Mouse (Mus musculus) MEL (cell line): Measurements from ENCODE around the gene Tcn2. TPM values are rescaled to one million over a fixed set of nuclear protein-coding genes. Genes with fewer than 3 reads are reported as not detected.

ENCODE experiments used
- DNase-seq: peaks from one replicate; pipeline ENCODE4 v3.0.0; 2011; ENCODE audit warnings: low read depth, low spot score
- H3K27ac ChIP-seq: 2 replicates; pipeline ENCODE4 v1.5.1; 2012; ENCODE audit warnings: low read depth, mild to moderate bottlenecking, control low read depth, low read length, moderate library complexity; ENCODE audit not compliant: control insufficient read depth
- H3K27me3 ChIP-seq, 2 experiments: fragments of 150-350 bp in 1 of 2; sonication (generic) in 1 of 2; 2 replicates each; pipeline ENCODE4 v1.6.1; 2012; ENCODE audit warnings: low read length in 2 of 2, mild to moderate bottlenecking in 2 of 2, improper control_type of control experiment in 1 of 2, moderate library complexity in 1 of 2; ENCODE audit not compliant: insufficient read depth in 2 of 2, control insufficient read depth in 1 of 2
- H3K36me3 ChIP-seq, 2 experiments: 2 replicates each; pipeline ENCODE4 v1.6.1; 2012 to 2014; ENCODE audit warnings: low read length in 2 of 2, improper control_type of control experiment in 1 of 2, inconsistent platforms in 1 of 2, mild to moderate bottlenecking in 1 of 2; ENCODE audit not compliant: insufficient read depth in 2 of 2, control insufficient read depth in 1 of 2
- H3K4me1 ChIP-seq, 2 experiments: fragments of 150-350 bp in 1 of 2; sonication (generic) in 1 of 2; 2 replicates each; pipeline ENCODE4 v1.6.1; 2012; ENCODE audit warnings: low read length in 2 of 2, improper control_type of control experiment in 1 of 2, mild to moderate bottlenecking in 1 of 2; ENCODE audit not compliant: insufficient read depth in 2 of 2, control insufficient read depth in 1 of 2
- H3K4me3 ChIP-seq, 2 experiments: fragments of 150-350 bp in 1 of 2; sonication (generic) in 1 of 2; 2 replicates each; pipeline ENCODE4 v1.5.1; 2012; ENCODE audit warnings: low read depth in 2 of 2, low read length in 2 of 2, mild to moderate bottlenecking in 2 of 2, moderate library complexity in 2 of 2, control low read depth in 1 of 2, improper control_type of control experiment in 1 of 2; ENCODE audit not compliant: control insufficient read depth in 1 of 2, insufficient read depth in 1 of 2
- H3K79me2 ChIP-seq: 2 replicates; pipeline ENCODE4 v1.6.1; 2012; ENCODE audit warnings: mild to moderate bottlenecking, low read length, moderate library complexity; ENCODE audit not compliant: control insufficient read depth, poor library complexity, insufficient read depth
- H3K9ac ChIP-seq: 2 replicates; pipeline ENCODE4 v1.6.1; 2012; ENCODE audit warnings: low read depth, mild to moderate bottlenecking, control low read depth, low read length, moderate library complexity; ENCODE audit not compliant: control insufficient read depth, poor library complexity, severe bottlenecking
- H3K9me3 ChIP-seq: fragments of 150-350 bp; sonication (generic); replicated peaks from 2 replicates; pipeline ENCODE4 v1.6.1; 2012; ENCODE audit warnings: mild to moderate bottlenecking, low read length, improper control_type of control experiment, moderate library complexity; ENCODE audit not compliant: insufficient read depth
- CHD2 ChIP-seq: IDR thresholded peaks from 2 replicates; pipeline ENCODE4 v1.6.1; 2011; ENCODE audit warnings: low read length, improper control_type of control experiment
- CTCF ChIP-seq, 3 experiments: IDR thresholded peaks in 2 of 3; conservative IDR thresholded peaks in 1 of 3; 2 replicates each; pipeline ENCODE4 v1.5.1; 2011 to 2012; ENCODE audit warnings: low read length in 3 of 3, low read depth in 2 of 3, mild to moderate bottlenecking in 2 of 3, improper control_type of control experiment in 1 of 3, inconsistent platforms in 1 of 3, mixed read lengths in 1 of 3, moderate library complexity in 1 of 3; ENCODE audit not compliant: control insufficient read depth in 1 of 3, insufficient read depth in 1 of 3, poor library complexity in 1 of 3, severe bottlenecking in 1 of 3
- E2F4 ChIP-seq: IDR thresholded peaks from 2 replicates; pipeline ENCODE4 v1.6.1; 2011; ENCODE audit warnings: low read depth, low read length, improper control_type of control experiment, borderline replicate concordance
- ELF1 ChIP-seq: IDR thresholded peaks from 2 replicates; pipeline ENCODE4 v1.6.1; 2014; ENCODE audit warnings: low read depth, mild to moderate bottlenecking, inconsistent platforms, low read length, improper control_type of control experiment, moderate library complexity
- EP300 ChIP-seq, 2 experiments: IDR thresholded peaks; 2 replicates each; pipeline ENCODE4 v1.6.1; 2011; ENCODE audit warnings: improper control_type of control experiment in 2 of 2, low read length in 2 of 2, low read depth in 1 of 2, mild to moderate bottlenecking in 1 of 2
- GATA1 ChIP-seq: IDR thresholded peaks from 2 replicates; pipeline ENCODE4 v1.6.1; 2011; ENCODE audit warnings: low read depth, low read length, improper control_type of control experiment
- JUND ChIP-seq: IDR thresholded peaks from 2 replicates; pipeline ENCODE4 v1.6.1; 2011; ENCODE audit warnings: low read depth, mild to moderate bottlenecking, improper control_type of control experiment, low read length
- KAT2A ChIP-seq: conservative IDR thresholded peaks from 2 replicates; pipeline ENCODE4 v1.6.1; 2012; ENCODE audit warnings: low read depth, low read length, improper control_type of control experiment, inconsistent platforms
- MAFK ChIP-seq: IDR thresholded peaks from 2 replicates; pipeline ENCODE4 v1.6.1; 2011; ENCODE audit warnings: low read depth, mild to moderate bottlenecking, low read length, improper control_type of control experiment, borderline replicate concordance
- MAX ChIP-seq: IDR thresholded peaks from 2 replicates; pipeline ENCODE4 v1.6.1; 2011; ENCODE audit warnings: low read length, improper control_type of control experiment
- MAZ ChIP-seq: IDR thresholded peaks from 2 replicates; pipeline ENCODE4 v1.6.1; 2012; ENCODE audit warnings: low read depth, mild to moderate bottlenecking, inconsistent platforms, low read length, improper control_type of control experiment
- MXI1 ChIP-seq: IDR thresholded peaks from 2 replicates; pipeline ENCODE4 v1.6.1; 2011; ENCODE audit warnings: mild to moderate bottlenecking, low read depth, low read length, improper control_type of control experiment
- NELFE ChIP-seq: IDR thresholded peaks from 2 replicates; pipeline ENCODE4 v1.6.1; 2011; ENCODE audit warnings: low read depth, low read length, improper control_type of control experiment
- POLR2A ChIP-seq, 2 experiments: IDR thresholded peaks; 2 replicates each; pipeline ENCODE4 v1.6.1; 2011 to 2012; ENCODE audit warnings: low read length in 2 of 2, mild to moderate bottlenecking in 2 of 2, control low read depth in 1 of 2, improper control_type of control experiment in 1 of 2, low read depth in 1 of 2, moderate library complexity in 1 of 2; ENCODE audit not compliant: control insufficient read depth in 1 of 2, insufficient read depth in 1 of 2, poor library complexity in 1 of 2
- POLR2AphosphoS2 ChIP-seq: IDR thresholded peaks from 2 replicates; pipeline ENCODE4 v1.6.1; 2011; ENCODE audit warnings: low read length, improper control_type of control experiment
- RAD21 ChIP-seq: IDR thresholded peaks from 2 replicates; pipeline ENCODE4 v1.6.1; 2011; ENCODE audit warnings: mild to moderate bottlenecking, low read depth, low read length, improper control_type of control experiment
- SMC3 ChIP-seq: IDR thresholded peaks from 2 replicates; pipeline ENCODE4 v1.6.1; 2011; ENCODE audit warnings: low read depth, low read length, improper control_type of control experiment
- TAL1 ChIP-seq: IDR thresholded peaks from 2 replicates; pipeline ENCODE4 v1.6.1; 2012; ENCODE audit warnings: mild to moderate bottlenecking, inconsistent platforms, low read length, moderate library complexity, mixed read lengths
- TBP ChIP-seq: IDR thresholded peaks from 2 replicates; pipeline ENCODE4 v1.8.0; 2011; ENCODE audit warnings: low read depth, low read length, improper control_type of control experiment
- TCF12 ChIP-seq: IDR thresholded peaks from 2 replicates; pipeline ENCODE4 v1.6.1; 2014; ENCODE audit warnings: low read depth, mild to moderate bottlenecking, inconsistent platforms, low read length, improper control_type of control experiment, moderate library complexity
- USF2 ChIP-seq, 2 experiments: IDR thresholded peaks; 2 replicates each; pipeline ENCODE4 v1.6.1; 2011 to 2012; ENCODE audit warnings: improper control_type of control experiment in 2 of 2, low read length in 2 of 2, borderline replicate concordance in 1 of 2, inconsistent platforms in 1 of 2, low read depth in 1 of 2, mild to moderate bottlenecking in 1 of 2; ENCODE audit not compliant: insufficient read depth in 1 of 2
- ZC3H11A ChIP-seq: IDR thresholded peaks from 2 replicates; pipeline ENCODE4 v1.6.1; 2012; ENCODE audit warnings: low read depth, mild to moderate bottlenecking, inconsistent platforms, low read length, improper control_type of control experiment
- ZMIZ1 ChIP-seq: IDR thresholded peaks from 2 replicates; pipeline ENCODE4 v1.6.1; 2012; ENCODE audit warnings: low read depth, mild to moderate bottlenecking, inconsistent platforms, low read length, improper control_type of control experiment, moderate library complexity
- polyA plus RNA-seq, 2 experiments: library from polyadenylated mRNA; stranded (reverse) in 1 of 2; unstranded in 1 of 2; fragments of >175 nt in 1 of 2; fragments of >200 nt in 1 of 2; gene quantifications; 2 replicates each; pipeline versions ENCODE4 v1.2.1 to v1.2.4; 2012; ENCODE audit warnings: low replicate concordance in 2 of 2, low read depth in 1 of 2; ENCODE audit not compliant: insufficient read length in 2 of 2, insufficient read depth in 1 of 2, missing spikeins in 1 of 2
- total RNA-seq: library from RNA; depleted of rRNA; stranded (reverse); fragments of 300-350 nt; gene quantifications from 2 replicates; pipeline ENCODE4 v1.2.3, GENCODE M21; 2012

Tcn2 gene
- total and polyA plus RNA-seq, 3 experiments = 14.1 to 16.0 TPM; not detected in 1

- no peak for TF ChIP-seq NELFE
- no peak for TF ChIP-seq SMC3
- no peak for TF ChIP-seq RAD21
- TF ChIP-seq POLR2AphosphoS2 = no peak
- no peak for TF ChIP-seq MAZ
- no peak for TF ChIP-seq MAFK
- TF ChIP-seq TAL1 = no peak
- TF ChIP-seq USF2 (IDR thresholded peaks at IDR 0.05; ENCODE audit: borderline replicate concordance in 1 of 2, insufficient read depth in 1 of 2, low read depth in 1 of 2, low read length in 2 of 2) = no peak
- TF ChIP-seq CHD2 = no peak
- TF ChIP-seq CTCF (IDR thresholded peaks at IDR 0.05 in 2 of 3, conservative IDR thresholded peaks at IDR 0.05 in 1 of 3; ENCODE audit: control insufficient read depth in 1 of 3, insufficient read depth in 1 of 3, low read depth in 2 of 3, low read length in 3 of 3, poor library complexity in 1 of 3, severe bottlenecking in 1 of 3) = no peak
- no peak for TF ChIP-seq POLR2A (IDR thresholded peaks at IDR 0.05; ENCODE audit: control insufficient read depth in 1 of 2, insufficient read depth in 1 of 2, low read depth in 1 of 2, low read length in 2 of 2, poor library complexity in 1 of 2)
- no peak for TF ChIP-seq ZC3H11A
- TF ChIP-seq MAX = no peak
- no peak for TF ChIP-seq KAT2A
- no peaks in the 10 kb centered on the region for H3K4me1 ChIP-seq
- no peak for DNase-seq
Observed at GRCm38 (mm10) chr11:3902516-3902915, 29.4 kb downstream of the Tcn2 start.

GRCm38 (mm10) chr11:3900296-3900695 lies 31.7 kb downstream of the Tcn2 start:
- Histone ChIP-seq H3K9me3 (no peaks in the 10 kb centered on the region), H3K36me3 (no peaks in the 10 kb centered on the region), H3K79me2 (no peaks in the 10 kb centered on the region), H3K4me3 (no peak overlapping the region), H3K27ac (no peak overlapping the region), H3K4me1 (no peaks in the 10 kb centered on the region), H3K9ac (no peak overlapping the region), H3K27me3 (no peaks in the 10 kb centered on the region)
- no peak for DNase-seq
- TF ChIP-seq TBP = no peak
- no peak for TF ChIP-seq CTCF (IDR thresholded peaks at IDR 0.05 in 2 of 3, conservative IDR thresholded peaks at IDR 0.05 in 1 of 3; ENCODE audit: control insufficient read depth in 1 of 3, insufficient read depth in 1 of 3, low read depth in 2 of 3, low read length in 3 of 3, poor library complexity in 1 of 3, severe bottlenecking in 1 of 3)
- no peak for TF ChIP-seq E2F4
- TF ChIP-seq TCF12 = no peak
- no peak for TF ChIP-seq MXI1
- TF ChIP-seq TAL1 = no peak
- no peak for TF ChIP-seq ZMIZ1
- TF ChIP-seq GATA1 = no peak
- no peak for TF ChIP-seq EP300 (IDR thresholded peaks at IDR 0.05; ENCODE audit: low read depth in 1 of 2, low read length in 2 of 2)
- TF ChIP-seq MAFK = no peak
- TF ChIP-seq JUND = no peak
- no peak for TF ChIP-seq ZC3H11A
- TF ChIP-seq ELF1 = no peak

More at GRCm38 (mm10) chr11:3902516-3902915, 29.4 kb downstream of the Tcn2 start:
- Histone ChIP-seq H3K79me2 (no peaks in the 10 kb centered on the region), H3K27me3 (no peaks in the 10 kb centered on the region), H3K27ac (no peak overlapping the region), H3K4me3 (no peak overlapping the region), H3K36me3 (no peaks in the 10 kb centered on the region), H3K9ac (no peak overlapping the region), H3K9me3 (no peaks in the 10 kb centered on the region)
